Mouse (Mus musculus) E14TG2a.4 (cell line): Measurements from ENCODE around the gene Ldlrap1.

Experiments used
- CTCF ChIP-seq: conservative IDR thresholded peaks from 2 replicates; pipeline ENCODE4 v1.5.1; 2014; ENCODE audit warnings: low read length
- POU5F1 ChIP-seq: IDR thresholded peaks from 2 replicates; pipeline ENCODE4 v1.6.1; 2014; ENCODE audit warnings: low read length, borderline replicate concordance

DNA sequence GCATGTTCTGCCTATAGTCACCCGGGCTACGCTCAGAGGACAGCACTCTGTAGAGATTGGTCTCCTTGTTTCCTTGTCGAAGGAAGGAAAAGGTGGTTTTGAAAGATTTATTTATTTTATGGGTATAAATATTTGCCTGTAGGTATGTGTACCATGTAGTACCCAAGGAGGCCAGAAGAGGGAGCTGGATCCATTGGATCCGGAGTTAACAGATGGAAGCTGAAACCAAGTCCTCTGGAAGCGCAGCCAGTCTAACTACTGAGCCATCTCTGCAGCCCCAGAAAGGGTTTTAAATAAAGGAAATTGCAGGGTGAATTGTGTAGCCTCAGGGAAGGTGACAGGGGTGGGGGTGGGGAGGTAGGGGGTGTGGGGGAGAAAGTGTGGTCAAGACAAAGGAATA lies 16.9 kb upstream of the Ldlrap1 start:
- TF ChIP-seq CTCF (peak; percentile 94), POU5F1 (no peak)
